Mouse (Mus musculus) heart, postnatal 36 days (tissue): ENCODE data around the gene Jag2. TPM values are rescaled to one million over a fixed set of nuclear protein-coding genes. Genes with fewer than 3 reads are reported as not detected.

ENCODE experiments used
- DNase-seq, 2 experiments: peaks; one replicate each; pipeline ENCODE4 v3.0.0; 2021 to 2022
- intact Hi-C: fragments of 180-260 bp; cut with DNase I; formaldehyde crosslinking; loops from one replicate; pipeline ENCODE4 v1.15.1; 2025
- total RNA-seq, 2 experiments: library from RNA; stranded (reverse); gene quantifications; 2 replicates each; pipeline ENCODE4 v1.2.3; 2021

Jag2 gene
- total RNA-seq, 2 experiments from 2014 or later, result 24.4 to 28.4 TPM

GRCm38 (mm10) chr12:112911701-112912100, 17.9 kb downstream of the Jag2 start:
- intact Hi-C loops, result no loop called here
- no peak for DNase-seq

DNA sequence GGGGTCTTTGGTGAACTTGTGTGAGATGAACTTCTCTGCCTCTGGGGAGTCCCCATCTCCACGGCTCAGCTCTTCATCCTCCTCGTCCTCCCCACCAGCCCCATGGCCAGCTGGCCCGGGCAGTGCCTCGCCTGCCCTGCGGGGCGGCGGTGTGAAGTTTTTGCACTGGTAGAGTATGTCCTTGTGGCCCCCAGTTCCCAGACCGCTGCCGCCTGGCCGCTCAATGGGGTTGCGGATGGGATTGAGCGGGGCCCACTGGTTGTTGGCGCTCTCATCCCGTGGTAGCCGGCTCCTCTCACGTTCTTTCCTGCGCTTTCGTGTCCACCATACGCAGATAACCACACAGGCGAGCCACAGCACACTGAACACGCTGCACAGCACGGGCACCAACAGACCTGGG, 20.6 kb downstream of the Jag2 start:
- intact Hi-C loops, result no loop called here
- no peak for DNase-seq

- DNase-seq, result no peak
- intact Hi-C loops, result no loop called here
These were observed 24.6 kb downstream of the Jag2 start for GRCm38 (mm10) chr12:112905001-112905400.

DNA sequence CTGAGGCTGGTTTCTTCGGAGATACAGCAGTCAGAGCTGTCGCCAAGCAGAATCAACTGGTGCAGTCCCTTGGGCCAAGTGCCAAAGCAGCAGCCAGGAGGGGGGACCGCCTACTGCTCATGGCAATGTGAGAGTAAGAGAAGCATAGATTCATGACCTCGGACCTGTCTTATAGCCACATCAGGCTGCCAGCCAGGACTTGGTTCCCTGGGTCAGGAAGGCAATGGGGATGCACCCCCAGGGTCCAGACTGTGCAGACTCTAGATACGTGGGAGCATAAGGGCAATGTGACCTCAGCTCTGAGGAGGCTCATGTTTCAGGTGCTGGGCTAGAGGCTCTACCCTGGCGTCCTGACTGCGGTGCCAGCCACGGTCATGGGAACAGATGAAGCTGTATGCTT, 25.6 kb downstream of the Jag2 start:
- no peak for DNase-seq
- intact Hi-C loops, result no loop called here

GRCm38 (mm10) chr12:112900641-112901040, 28.9 kb downstream of the Jag2 start:
- DNase-seq, result no peak
- intact Hi-C loops, result no loop called here

- no peak for DNase-seq
- intact Hi-C loops, result no loop called here
These were observed 30.6 kb downstream of the Jag2 start for GRCm38 (mm10) chr12:112898960-112899359.

GRCm38 (mm10) chr12:112898351-112898750, 31.2 kb downstream of the Jag2 start:
- intact Hi-C loops, result no loop called here
- DNase-seq, result no peak

DNA sequence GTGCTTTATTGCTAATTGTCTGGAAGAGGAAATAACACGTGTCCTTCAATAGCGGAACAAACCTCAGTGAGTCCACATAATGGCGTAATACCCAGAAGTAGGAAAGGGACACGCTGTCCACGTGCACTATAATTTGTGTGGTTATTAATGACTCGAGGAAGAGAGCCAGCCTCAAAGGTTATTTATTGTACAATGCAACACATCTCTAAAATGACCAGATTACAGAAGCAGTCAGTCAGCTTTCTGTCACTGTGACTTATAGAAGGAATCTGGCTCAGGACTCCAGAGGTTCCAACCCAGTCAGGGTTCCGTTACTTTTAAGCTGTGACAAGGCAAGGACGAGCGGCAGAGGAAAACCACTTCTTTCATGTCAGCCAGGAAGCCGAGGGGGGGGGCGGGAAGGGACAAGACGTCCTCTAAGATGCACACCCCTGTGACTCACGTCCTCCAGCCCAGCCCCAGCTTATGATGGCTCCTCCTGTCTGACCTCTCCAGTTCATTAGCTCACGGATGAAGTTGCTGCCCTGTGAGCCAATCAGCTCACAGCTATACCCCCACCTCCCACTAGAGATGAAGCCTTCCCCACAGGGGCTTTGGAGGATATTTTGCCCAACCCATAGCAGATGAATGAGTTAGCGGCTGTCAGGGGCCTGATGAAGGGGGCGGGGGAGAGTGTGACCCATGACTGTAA, 31.9 kb downstream of the Jag2 start:
- DNase-seq, result peak; percentile 44 to 67
- intact Hi-C loops, result no loop called here

DNA sequence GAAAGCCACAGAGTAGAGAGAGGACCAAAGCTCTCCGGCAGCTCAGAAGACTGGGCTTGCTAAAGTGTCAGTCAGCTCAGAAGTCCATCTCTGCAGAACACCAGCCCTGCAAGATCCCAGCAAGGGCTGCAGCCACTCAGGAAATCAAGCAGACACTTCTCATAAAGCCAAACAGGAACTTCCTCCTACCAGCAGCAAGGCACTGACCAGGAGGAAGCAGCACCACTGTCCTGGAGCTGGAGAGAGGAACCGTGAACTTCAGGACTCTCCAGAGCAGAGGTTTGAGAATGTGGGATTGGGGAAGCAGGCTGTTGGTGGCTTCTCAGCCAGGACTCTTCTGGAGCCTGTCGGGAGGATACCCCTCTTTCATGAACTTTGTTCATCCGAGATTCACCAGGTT, 34.6 kb downstream of the Jag2 start:
- DNase-seq, result peak in 1 of 2 experiments; percentile 31
- intact Hi-C loops, result loop anchor here (2.0 kb wide), 1 partner anchor 16 kb away; no protein-coding TSS in a partner anchor

GRCm38 (mm10) chr12:112894303-112894884, 35.2 kb downstream of the Jag2 start:
- intact Hi-C loops, result loop anchor here (2.0 kb wide), 1 partner anchor 16 kb away; no protein-coding TSS in a partner anchor
- no peak for DNase-seq

DNA sequence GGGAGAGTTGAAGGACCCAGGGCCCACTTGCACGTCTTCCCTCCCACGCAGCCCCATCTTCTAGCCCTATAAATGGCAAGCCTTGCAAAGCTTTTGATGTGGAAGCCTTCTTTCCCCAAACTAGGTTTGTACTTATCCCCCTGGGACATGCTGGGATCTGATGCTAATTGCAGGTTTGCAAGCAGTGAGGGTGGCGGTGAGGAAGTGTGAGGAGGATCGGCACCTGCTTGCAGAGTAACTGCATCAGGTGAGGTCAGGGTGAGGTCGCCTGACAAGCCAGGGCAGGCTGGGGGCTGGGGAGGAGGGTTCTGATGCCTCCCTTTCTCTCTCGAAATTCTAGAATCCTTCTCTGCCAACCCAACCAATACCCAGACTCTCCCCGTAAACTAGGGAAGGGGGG, 44.1 kb downstream of the Jag2 start:
- DNase-seq, result no peak
- intact Hi-C loops, result no loop called here

DNA sequence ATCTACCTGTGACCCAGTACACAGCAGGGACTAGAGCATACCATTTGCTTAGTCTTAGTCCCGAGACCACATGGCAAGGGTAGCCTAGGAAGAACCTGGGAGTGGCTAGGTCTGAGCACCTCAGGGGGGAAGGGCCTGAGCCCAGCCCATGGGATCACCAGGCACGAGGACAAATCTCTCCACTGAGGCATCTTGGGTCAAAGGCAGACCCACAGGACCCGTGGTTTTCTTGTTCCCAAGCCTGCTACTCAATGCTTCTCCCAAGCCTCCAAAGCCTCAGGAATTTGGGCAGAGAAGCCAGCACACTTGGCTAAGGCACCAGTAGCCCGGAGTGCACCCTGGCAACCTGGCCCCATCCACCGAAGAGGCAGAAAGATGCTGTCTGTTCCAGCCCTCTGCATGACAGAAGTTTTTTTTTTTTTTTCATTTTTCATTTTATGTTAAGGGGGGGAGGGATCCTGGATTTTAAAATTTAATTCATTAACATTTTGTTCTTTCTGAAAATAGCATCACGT, 48.2 kb downstream of the Jag2 start:
- DNase-seq, result no peak
- intact Hi-C loops, result no loop called here

GRCm38 (mm10) chr12:112880661-112881060, 48.9 kb downstream of the Jag2 start:
- intact Hi-C loops, result no loop called here
- DNase-seq, result no peak

DNA sequence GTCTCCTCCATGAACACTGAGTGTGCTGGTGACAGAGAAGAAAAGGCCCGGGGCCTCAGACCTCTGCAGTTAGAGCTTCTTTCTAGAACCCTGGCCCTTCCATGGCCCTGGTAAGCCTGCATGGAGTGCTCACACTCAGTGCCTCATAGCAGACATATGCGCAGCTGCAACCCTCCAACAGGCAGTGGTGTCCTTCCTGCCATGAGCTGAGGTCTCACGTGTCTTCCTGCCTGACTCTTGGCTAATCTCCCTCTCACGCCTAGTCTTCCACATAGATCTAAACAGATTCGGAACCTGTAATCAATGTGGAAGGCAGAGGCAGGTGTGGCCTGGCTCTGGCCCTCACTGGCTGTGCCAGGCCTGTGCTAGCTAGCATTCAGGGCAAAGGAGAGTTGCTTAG, 49.8 kb downstream of the Jag2 start:
- intact Hi-C loops, result loop anchor here (2.0 to 10.0 kb wide), 3 partner anchors 15 to 273 kb away; partner anchors contain the start of gene Tex22
- DNase-seq, result no peak

DNA sequence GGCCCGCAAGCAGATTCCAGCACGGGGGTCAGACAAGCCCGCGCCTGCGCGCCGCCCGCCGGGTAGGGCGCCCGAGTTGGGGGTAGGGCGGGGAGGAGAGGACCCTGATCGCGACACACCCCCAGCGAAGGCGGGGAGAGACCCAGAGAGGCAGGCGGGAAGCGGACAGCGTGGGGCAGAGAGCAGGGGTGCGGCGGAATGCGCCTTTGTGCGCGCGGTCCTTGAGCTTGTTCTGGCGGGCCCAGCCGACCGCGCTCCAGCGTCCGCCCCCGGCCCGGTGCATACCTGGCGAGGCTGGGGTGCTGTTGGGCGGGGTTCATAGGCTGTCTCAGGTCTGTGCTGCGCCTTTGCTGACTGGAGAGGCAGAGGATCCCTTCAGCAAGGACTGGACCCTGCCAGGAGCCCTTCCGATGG, 52.0 kb downstream of the Jag2 start:
- no peak for DNase-seq
- intact Hi-C loops, result loop anchor here (2.0 to 10.0 kb wide), 4 partner anchors 17 to 275 kb away; partner anchors contain the start of gene Tex22

DNA sequence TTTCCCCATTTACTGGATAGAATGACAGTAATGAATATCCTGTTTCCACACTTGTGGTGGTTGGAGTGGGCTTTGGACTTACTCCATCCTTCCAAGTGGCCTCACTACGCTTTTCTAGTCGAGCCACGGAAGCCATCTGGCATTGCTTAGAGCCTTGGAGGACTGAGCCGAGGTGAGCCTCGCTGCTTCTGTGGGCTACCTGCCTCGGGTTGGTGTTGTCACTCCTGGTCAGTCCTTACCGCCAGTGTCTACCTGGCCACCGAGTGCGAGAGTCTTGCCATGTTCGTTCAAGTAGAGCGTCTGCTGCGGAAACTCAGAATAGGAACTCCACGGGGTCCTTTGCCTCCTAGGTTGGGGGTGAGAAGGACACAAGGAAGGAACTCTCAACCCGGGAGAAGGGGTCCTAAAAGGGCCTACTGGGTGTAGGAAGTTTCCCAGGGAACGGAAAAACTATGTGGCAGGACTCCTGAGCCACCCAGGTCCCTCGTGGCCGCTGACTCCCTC, 52.5 kb downstream of the Jag2 start:
- no peak for DNase-seq

GRCm38 (mm10) chr12:112876332-112877072, 53.1 kb downstream of the Jag2 start:
- intact Hi-C loops, result loop anchor here (2.0 to 10.0 kb wide), 3 partner anchors 40 to 276 kb away; partner anchors contain the start of gene Tex22
- DNase-seq, result peak; percentile 74 to 79

More for the DNA sequence above, 52.5 kb downstream of the Jag2 start:
- intact Hi-C loops, result loop anchor here (2.0 to 10.0 kb wide), 3 partner anchors 40 to 275 kb away; partner anchors contain the start of gene Tex22

DNA sequence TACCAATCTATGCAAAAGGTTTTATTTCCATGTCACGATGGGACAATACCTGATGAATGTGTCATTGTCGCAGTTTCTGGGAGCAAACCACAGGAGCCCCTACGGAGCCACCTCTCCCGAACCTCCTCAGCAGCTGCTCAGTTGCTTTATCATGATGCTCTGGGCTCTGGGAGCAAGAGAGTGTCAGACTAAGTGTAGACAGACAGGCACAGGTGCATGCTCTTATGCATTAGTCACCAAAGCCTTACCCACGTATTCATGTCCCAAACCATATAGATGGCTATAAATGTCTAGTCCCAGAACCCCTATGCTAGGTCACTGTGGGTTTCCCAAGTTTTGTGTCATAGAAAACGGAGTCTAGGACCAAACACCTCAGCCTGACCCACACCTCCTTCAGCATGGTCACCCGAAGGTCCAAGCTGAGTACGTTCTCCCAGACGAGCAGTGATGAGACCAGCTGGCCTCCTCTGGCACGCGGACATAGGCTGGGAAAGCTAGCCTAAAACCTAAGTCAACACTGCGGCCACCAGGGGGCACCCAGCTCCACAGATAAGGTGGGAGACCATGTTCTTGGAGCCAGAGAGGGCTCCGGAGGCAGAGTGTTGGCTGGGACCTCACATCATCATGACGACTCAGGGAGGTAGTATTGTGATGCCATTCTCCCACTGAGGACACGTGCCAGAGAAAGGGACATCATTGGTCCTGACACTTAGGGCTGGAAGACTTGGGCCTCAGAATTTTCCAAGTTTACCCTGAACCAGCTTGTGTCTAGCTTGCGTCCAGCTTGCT, 54.2 kb downstream of the Jag2 start:
- peak; percentile 91 to 95 for DNase-seq
- intact Hi-C loops, result loop anchor here (1.0 to 10.0 kb wide), 4 partner anchors 41 to 277 kb away; partner anchors contain the start of gene Tex22

DNA sequence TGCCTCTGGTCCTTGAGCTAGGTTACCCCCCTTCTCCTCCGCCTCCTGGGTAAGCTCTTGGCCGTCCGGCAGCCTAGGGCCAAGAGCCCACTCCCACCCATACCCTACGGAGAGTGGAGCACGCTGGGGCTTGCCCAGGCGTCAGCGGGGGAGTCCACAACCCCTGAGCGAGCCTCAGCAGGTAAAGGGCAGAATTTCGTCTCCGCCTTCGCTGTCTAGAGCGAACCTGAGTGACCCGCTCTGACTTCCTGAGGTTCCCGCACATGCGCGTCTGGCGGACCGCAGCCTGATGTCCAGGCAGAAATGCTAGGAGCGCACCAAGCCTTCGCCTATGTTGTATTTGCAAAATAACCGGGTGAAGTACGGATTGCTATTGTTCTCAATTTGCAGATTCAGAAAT, 55.4 kb downstream of the Jag2 start:
- intact Hi-C loops, result loop anchor here (1.0 to 10.0 kb wide), 2 partner anchors 54 to 201 kb away; partner anchors contain the start of gene Tex22
- no peak for DNase-seq
